Mouse (Mus musculus): ENCODE results near the gene Pigw.

DNA sequence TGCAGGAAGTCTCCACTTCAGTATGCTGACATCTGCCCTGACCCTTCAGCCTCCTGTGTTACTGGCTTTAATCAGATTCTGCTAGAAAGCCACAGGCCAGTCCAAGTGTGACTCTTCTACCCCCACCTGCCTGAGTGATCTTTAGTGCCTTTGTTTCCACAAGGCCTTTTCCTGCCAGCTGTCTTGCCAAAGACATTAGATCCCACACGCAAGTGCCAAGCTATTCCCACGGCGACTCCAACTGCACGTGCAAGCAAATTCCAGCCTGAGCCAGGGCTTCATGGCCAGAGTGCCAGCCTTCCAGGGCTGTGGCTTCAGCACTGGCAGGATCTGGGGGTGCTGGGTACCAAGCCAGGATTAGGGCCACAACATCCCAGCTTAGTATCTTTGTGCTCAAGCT lies 30.3 kb upstream of the Pigw start:
- TF ChIP-seq CTCF (conservative IDR thresholded peaks at IDR 0.05; ENCODE audit: low read length) (no peak), POU5F1 (IDR thresholded peaks at IDR 0.05; ENCODE audit: borderline replicate concordance, low read length) (no peak), NANOG (IDR thresholded peaks at IDR 0.05; ENCODE audit: borderline replicate concordance, low read length) (no peak)
